Mouse (Mus musculus): ENCODE data around the gene Gba. TPM values are rescaled to one million over a fixed set of nuclear protein-coding genes. Genes with fewer than 3 reads are reported as not detected.

The Gba gene
- polyA plus RNA-seq (2015; fragmentation: Nextera tagmentation; extraction: Ambion mirVana), result 25.1 and 27.4 TPM in 2 replicates

DNA sequence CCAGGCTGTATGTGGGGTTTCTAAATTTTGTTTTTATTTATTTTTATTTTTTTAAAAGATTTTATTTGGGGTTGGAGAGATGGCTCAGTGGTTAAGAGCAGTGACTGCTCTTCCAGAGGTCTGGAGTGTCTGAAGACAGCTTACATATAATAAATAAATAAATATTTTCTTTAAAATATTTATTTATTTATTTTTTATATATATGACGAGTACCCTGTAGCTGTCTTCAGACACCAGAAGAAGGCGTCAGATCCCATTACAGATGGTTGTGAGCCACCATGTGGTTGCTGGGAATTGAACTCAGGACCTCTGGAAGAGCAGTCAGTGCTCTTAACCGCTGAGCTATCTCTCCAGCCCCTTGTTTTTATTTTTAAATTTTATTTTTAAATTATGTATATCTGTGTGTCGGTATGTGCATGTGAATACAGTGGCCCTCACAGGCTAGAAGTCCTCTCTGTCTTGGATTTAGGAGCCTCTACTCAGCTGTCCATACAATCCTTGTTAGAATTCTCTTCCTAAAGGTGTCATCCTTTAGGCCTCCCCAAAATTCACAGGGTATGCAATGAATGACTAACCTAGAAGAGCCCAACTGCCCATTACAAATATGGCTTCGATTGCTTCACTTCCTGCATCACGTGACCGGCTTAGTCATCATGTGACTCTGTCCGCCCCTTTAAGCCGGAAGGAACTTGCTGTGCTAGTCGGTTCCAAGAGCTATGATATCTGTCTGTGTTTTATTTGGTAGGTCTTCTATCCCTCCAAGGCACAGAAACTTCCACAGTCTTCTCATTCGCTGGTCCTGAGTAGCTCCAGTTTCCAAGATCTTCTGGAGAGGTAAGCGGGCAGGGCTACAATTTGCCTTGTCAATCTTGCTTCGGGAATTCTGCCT is at the start of gene Gba:
Gba (plus strand) TSS at position 676 of the 889 bp plus-strand sequence.

DNA sequence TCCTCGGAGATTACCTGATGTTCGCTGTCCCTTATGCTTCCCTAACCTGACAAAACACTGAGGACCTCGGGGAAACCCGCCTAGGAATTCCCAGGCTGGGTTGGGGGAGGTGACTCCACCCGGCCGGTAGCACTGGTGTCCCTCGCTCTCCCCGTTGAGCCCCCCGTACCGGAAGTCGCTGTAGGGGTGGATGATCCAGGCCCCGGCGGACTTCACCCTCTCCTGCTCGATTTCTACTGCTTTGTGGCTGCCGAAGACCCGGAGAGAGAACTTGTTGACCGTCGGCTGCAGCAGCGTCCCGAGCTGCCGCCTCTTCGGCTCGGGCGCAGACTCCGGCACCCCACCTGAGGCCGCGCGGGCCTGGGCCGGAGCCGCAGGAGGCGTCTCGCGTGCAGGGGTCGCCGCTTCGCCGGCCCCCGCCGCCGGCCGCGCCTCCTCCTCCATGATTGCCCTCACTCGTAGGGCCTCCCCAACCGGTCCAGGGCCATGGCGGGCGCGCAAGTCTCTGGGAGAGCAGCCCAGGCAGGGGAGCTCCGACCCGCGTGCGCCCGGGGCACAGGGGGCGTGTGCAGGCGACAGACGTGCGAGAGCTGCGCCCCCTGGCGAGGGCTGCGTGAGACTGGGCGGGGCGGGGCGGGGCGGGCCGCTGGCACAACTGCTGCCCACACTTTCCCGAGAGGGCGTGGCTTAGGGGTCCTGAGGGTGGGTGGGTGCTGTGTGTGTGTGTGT is 42.9 kb upstream of the Gba start, which contains the start of gene Hcn3:
Hcn3 (minus strand) TSS at position 581 of the 729 bp plus-strand sequence.

DNA sequence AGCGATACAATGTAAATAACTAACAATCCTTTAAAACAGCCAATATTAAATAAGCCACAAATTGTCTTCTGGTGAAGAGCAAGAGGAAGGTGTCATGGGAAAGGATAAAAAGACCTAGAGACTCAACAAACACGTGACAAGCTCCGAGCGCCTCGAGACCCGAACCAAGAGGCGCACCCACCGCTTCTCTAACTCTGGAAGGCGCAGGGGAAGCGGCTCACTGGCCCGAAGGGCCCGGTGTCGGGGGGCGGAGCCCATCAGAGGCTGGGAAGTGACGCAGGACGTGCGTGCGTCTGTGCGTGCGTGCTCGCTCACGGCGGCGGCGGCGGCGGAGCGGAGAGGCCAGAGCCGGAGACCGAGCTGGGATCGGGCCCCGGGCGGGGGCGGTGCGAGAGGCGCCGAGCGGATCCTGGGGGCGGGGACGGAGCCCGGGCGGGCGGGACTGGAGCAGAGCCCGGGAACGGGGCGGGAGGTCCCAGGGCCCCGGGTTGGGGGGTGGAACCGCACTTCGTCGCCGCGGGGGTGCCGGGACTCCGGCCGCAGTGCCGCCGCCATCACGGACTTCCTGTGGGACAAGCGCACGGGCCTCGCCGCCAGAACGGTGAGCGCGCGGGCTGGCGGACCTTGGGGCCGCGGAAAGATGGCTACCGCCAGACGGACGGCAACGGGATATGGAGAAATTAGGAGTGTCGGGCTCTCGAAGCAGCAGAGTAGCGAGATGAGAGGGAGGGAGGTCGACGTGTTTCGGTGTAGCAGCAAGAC is 38.0 kb upstream of the Gba start, which contains the start of gene Clk2:
Clk2 (plus strand) TSS at position 290 of the 762 bp plus-strand sequence.

DNA sequence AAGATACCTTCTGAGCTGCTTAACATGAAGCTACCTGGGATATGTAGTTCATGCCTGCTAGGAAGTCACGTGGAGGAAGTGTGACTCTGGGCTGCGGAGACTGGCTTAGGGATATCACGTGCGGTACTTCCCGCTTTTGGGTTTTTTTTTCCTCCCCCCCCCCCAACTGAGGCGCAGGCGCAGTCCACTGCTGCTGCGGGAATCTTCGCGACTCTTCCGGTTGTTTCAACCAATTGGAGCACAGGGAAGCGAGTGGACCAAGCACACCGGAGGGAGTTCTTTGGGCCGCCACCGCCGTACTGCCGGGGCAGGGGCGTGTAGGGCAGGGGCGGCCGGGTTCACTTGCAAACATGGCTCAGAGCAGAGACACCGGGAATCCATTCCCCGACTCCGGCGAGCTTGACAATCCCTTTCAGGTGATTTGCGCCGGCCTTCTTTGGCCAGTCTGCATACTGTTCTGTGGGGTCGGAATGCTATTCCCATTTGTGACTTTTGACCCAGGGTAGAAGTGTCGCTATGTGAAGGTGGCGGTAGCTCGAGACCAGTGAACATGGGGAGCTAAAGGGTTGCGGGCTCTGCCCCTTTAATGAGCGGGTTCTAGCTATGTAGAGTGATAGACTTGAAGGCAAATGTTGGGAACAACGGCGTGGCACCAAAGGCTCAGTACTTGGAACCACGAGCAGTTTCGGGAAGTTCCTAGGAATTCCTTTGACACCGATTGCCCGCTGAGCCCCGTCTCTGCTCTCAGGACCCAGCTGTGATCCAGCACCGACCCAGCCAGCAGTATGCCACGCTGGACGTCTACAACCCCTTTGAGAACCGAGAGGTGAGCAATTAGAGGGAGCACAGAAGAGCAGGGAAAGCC is 25.3 kb upstream of the Gba start, which contains the start of gene Scamp3:
Scamp3 (plus strand) TSS at position 232 of the 865 bp plus-strand sequence.

GRCm38 (mm10) chr3:89183058-89183958 is 19.4 kb upstream of the Gba start, which contains the start of gene Fam189b:
Gene Fam189b (plus strand): TSS chr3:89183143.

DNA sequence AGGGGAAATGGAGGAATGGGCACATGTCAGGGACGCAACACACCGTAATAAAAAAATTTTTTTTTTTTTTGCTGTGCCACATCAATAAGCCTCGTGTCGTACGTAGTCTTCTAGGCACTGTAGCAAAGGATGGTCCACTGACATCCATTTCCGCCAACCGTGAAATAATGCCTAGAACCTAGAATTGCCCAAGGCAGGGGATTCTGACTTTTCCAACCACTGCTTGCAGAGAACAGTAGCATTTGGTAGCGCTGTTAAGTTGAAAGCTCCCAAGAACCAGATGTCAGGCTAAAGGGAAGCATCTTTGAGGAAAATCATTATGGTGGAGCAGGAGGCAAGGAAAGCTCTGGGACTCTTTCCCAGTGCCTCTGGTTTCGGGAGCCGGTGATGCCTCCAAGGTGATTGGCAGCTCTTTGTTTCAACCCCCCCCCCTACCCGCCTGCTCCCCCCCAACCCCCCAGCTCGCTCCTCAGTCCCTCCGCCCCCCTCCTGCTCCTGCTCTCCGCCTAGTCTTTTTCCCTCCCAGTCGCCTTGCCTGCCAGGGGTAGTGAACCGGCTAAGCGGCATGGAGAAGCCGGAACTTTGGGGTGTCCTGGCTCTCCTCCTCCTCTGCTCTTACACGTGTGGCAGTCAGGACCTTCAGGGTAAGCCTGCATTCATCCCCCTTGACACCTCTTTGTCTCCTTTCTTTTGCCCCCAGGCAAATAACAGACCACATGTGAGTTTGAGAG is 12.1 kb downstream of the Gba start, which contains the start of gene Thbs3:
Thbs3 (plus strand) TSS at position 500 of the 731 bp plus-strand sequence.

DNA sequence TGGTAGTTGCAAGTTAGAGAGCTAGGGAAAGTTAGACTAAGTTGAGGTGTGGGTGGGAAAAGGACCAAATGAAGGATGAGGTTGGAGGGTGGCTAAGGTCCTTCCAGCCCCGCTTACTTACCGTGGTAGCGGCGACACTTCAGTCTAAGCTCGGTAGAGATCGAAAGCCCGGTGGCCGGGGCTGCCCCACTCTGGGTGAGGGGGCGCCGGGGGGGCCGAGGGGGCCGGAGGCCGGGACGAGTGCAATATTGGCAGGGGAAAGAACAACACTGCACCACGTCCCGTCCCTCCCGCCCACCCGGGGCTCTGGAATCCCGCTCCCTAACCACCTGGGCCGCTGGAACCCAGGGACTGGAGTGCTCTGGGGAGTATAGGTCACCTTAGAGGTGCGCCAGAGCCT is 24.2 kb downstream of the Gba start, which contains the start of gene Mtx1:
Mtx1 (minus strand) TSS at position 189 of the 400 bp plus-strand sequence.

GRCm38 (mm10) chr3:89228836-89229235 is 26.1 kb downstream of the Gba start, which contains the start of gene Muc1:
Gene Muc1 (plus strand): TSS chr3:89229057.

GRCm38 (mm10) chr3:89245688-89246171 is 43.0 kb downstream of the Gba start, which contains the start of gene Krtcap2:
Gene Krtcap2 (plus strand): TSS chr3:89245966.

GRCm38 (mm10) chr3:89246261-89247100 is 43.8 kb downstream of the Gba start, which contains the start of gene Trim46:
Gene Trim46 (minus strand): TSS chr3:89246309.

MicroRNAs within 50 kb of the gene (microRNA counts, 519-probe panel; counts per million panel counts)
- microRNA mmu-miR-92b, result 296 counts per million, percentile 58 among the panel's probes with 10 or more counts

Small RNAs within 50 kb of the gene (microRNA-seq; reads per million reads assigned to microRNA genes)
- gene Mir92b, result 5.3 to 8.4 reads per million in 2 experiments

Other genes starting within 250 kb of the Gba start
- gene Rusc1, start 109.6 kb upstream of the Gba start, polyA plus RNA-seq (2015; fragmentation: Nextera tagmentation; extraction: Ambion mirVana), result 8.6 and 9.6 TPM in 2 replicates
- not detected in 2 replicates for gene Gm43738, start 101.8 kb upstream of the Gba start, polyA plus RNA-seq (2015; fragmentation: Nextera tagmentation; extraction: Ambion mirVana)
- gene Fdps, start 101.0 kb upstream of the Gba start, polyA plus RNA-seq (2015; fragmentation: Nextera tagmentation; extraction: Ambion mirVana), result 67.5 and 85.5 TPM in 2 replicates
- gene Pklr, start 66.8 kb upstream of the Gba start, polyA plus RNA-seq (2015; fragmentation: Nextera tagmentation; extraction: Ambion mirVana), result not detected in 2 replicates
- gene Hcn3, start 42.7 kb upstream of the Gba start, polyA plus RNA-seq (2015; fragmentation: Nextera tagmentation; extraction: Ambion mirVana), result 0.33 and 0.55 TPM in 2 replicates
- gene Clk2, start 38.1 kb upstream of the Gba start, polyA plus RNA-seq (2015; fragmentation: Nextera tagmentation; extraction: Ambion mirVana), result 9.4 and 10.4 TPM in 2 replicates
- gene Scamp3, start 25.5 kb upstream of the Gba start, polyA plus RNA-seq (2015; fragmentation: Nextera tagmentation; extraction: Ambion mirVana), result 50.6 and 61.2 TPM in 2 replicates
- gene Fam189b, start 19.8 kb upstream of the Gba start, polyA plus RNA-seq (2015; fragmentation: Nextera tagmentation; extraction: Ambion mirVana), result 11.7 and 11.8 TPM in 2 replicates
- 61.7 and 72.4 TPM in 2 replicates for gene Thbs3, start 12.3 kb downstream of the Gba start, polyA plus RNA-seq (2015; fragmentation: Nextera tagmentation; extraction: Ambion mirVana)
- gene Mtx1, start 24.2 kb downstream of the Gba start, polyA plus RNA-seq (2015; fragmentation: Nextera tagmentation; extraction: Ambion mirVana), result 116 and 132 TPM in 2 replicates
- gene Muc1, start 26.1 kb downstream of the Gba start, polyA plus RNA-seq (2015; fragmentation: Nextera tagmentation; extraction: Ambion mirVana), result 0.44 and 0.60 TPM in 2 replicates
- gene Krtcap2, start 43.0 kb downstream of the Gba start, polyA plus RNA-seq (2015; fragmentation: Nextera tagmentation; extraction: Ambion mirVana), result 194 and 215 TPM in 2 replicates
- gene Trim46, start 43.4 kb downstream of the Gba start, polyA plus RNA-seq (2015; fragmentation: Nextera tagmentation; extraction: Ambion mirVana), result 0.13 and 0.15 TPM in 2 replicates
- 89.6 and 97.0 TPM in 2 replicates for gene Dpm3, start 56.4 kb downstream of the Gba start, polyA plus RNA-seq (2015; fragmentation: Nextera tagmentation; extraction: Ambion mirVana)
- 53.2 and 56.2 TPM in 2 replicates for gene Slc50a1, start 67.6 kb downstream of the Gba start, polyA plus RNA-seq (2015; fragmentation: Nextera tagmentation; extraction: Ambion mirVana)
- gene Efna1, start 78.2 kb downstream of the Gba start, polyA plus RNA-seq (2015; fragmentation: Nextera tagmentation; extraction: Ambion mirVana), result 21.7 and 22.7 TPM in 2 replicates
- gene Efna3, start 120.0 kb downstream of the Gba start, polyA plus RNA-seq (2015; fragmentation: Nextera tagmentation; extraction: Ambion mirVana), result 0.10 and 1.9 TPM in 2 replicates
- 2.1 and 2.3 TPM in 2 replicates for gene Efna4, start 135.1 kb downstream of the Gba start, polyA plus RNA-seq (2015; fragmentation: Nextera tagmentation; extraction: Ambion mirVana)
- gene Adam15, start 147.1 kb downstream of the Gba start, polyA plus RNA-seq (2015; fragmentation: Nextera tagmentation; extraction: Ambion mirVana), result 37.4 and 49.7 TPM in 2 replicates
- gene Dcst2, start 159.0 kb downstream of the Gba start, polyA plus RNA-seq (2015; fragmentation: Nextera tagmentation; extraction: Ambion mirVana), result 0.34 TPM in 1 of 2 replicates, not detected in the other
- 0.08 TPM in 1 of 2 replicates, not detected in the other for gene Dcst1, start 162.3 kb downstream of the Gba start, polyA plus RNA-seq (2015; fragmentation: Nextera tagmentation; extraction: Ambion mirVana)
- gene Zbtb7b, start 191.8 kb downstream of the Gba start, polyA plus RNA-seq (2015; fragmentation: Nextera tagmentation; extraction: Ambion mirVana), result 2.1 and 3.7 TPM in 2 replicates
- gene Lenep, start 199.9 kb downstream of the Gba start, polyA plus RNA-seq (2015; fragmentation: Nextera tagmentation; extraction: Ambion mirVana), result not detected in 2 replicates
- gene Flad1, start 208.9 kb downstream of the Gba start, polyA plus RNA-seq (2015; fragmentation: Nextera tagmentation; extraction: Ambion mirVana), result 32.9 and 33.8 TPM in 2 replicates
- 101 and 113 TPM in 2 replicates for gene Cks1b, start 215.5 kb downstream of the Gba start, polyA plus RNA-seq (2015; fragmentation: Nextera tagmentation; extraction: Ambion mirVana)
- 39.6 and 45.2 TPM in 2 replicates for gene Shc1, start 215.5 kb downstream of the Gba start, polyA plus RNA-seq (2015; fragmentation: Nextera tagmentation; extraction: Ambion mirVana)
- 15.7 and 18.4 TPM in 2 replicates for gene Pygo2, start 227.3 kb downstream of the Gba start, polyA plus RNA-seq (2015; fragmentation: Nextera tagmentation; extraction: Ambion mirVana)
- 206 and 221 TPM in 2 replicates for gene Pbxip1, start 233.8 kb downstream of the Gba start, polyA plus RNA-seq (2015; fragmentation: Nextera tagmentation; extraction: Ambion mirVana)